Mouse (Mus musculus): ENCODE data around the gene Stard13. TPM values are rescaled to one million over a fixed set of nuclear protein-coding genes. Genes with fewer than 3 reads are reported as not detected.

Gene Stard13
- total RNA-seq, 2 experiments from 2014 or later = 23.6 TPM

- DNase-seq = no peak
- intact Hi-C loops (cut with DNase I) = no loop called here
Observed at GRCm38 (mm10) chr5:151149509-151149908, 84.1 kb downstream of the Stard13 start.

- intact Hi-C loops (cut with DNase I) = no loop called here
- DNase-seq = no peak
Observed at GRCm38 (mm10) chr5:151148079-151148478, 85.6 kb downstream of the Stard13 start.

- no peak for DNase-seq
- intact Hi-C loops (cut with DNase I) = no loop called here
Observed at GRCm38 (mm10) chr5:151145807-151146206, 87.8 kb downstream of the Stard13 start.

GRCm38 (mm10) chr5:151143955-151144354, 89.7 kb downstream of the Stard13 start:
- no peak for DNase-seq

GRCm38 (mm10) chr5:151142671-151143601, 90.7 kb downstream of the Stard13 start:
- intact Hi-C loops (cut with DNase I) = loop anchor here (1.0 to 5.0 kb wide), 2 partner anchors 89 to 225 kb away; partner anchors contain the start of gene Stard13
- peak; percentile 45 to 59 for DNase-seq

More at GRCm38 (mm10) chr5:151143955-151144354, 89.7 kb downstream of the Stard13 start:
- intact Hi-C loops (cut with DNase I) = loop anchor here (5.0 kb wide), 1 partner anchor 88 kb away; the partner anchor contains the start of gene Stard13

GRCm38 (mm10) chr5:151142241-151142640, 91.4 kb downstream of the Stard13 start:
- intact Hi-C loops (cut with DNase I) = loop anchor here (1.0 to 5.0 kb wide), 2 partner anchors 90 to 226 kb away; partner anchors contain the start of gene Stard13
- peak; percentile 48 to 63 for DNase-seq

GRCm38 (mm10) chr5:151137901-151138300, 95.7 kb downstream of the Stard13 start:
- intact Hi-C loops (cut with DNase I) = loop anchor here (2.0 kb wide), 1 partner anchor 41 kb away; no protein-coding TSS in a partner anchor
- DNase-seq = no peak

GRCm38 (mm10) chr5:151137311-151137710, 96.3 kb downstream of the Stard13 start:
- DNase-seq = no peak
- intact Hi-C loops (cut with DNase I) = loop anchor here (2.0 kb wide), 1 partner anchor 41 kb away; no protein-coding TSS in a partner anchor

- intact Hi-C loops (cut with DNase I) = loop anchor here (2.0 kb wide), 1 partner anchor 43 kb away; no protein-coding TSS in a partner anchor
- DNase-seq = no peak
Observed at GRCm38 (mm10) chr5:151135965-151136364, 97.7 kb downstream of the Stard13 start.

GRCm38 (mm10) chr5:151135078-151135826, 98.4 kb downstream of the Stard13 start:
- intact Hi-C loops (cut with DNase I) = no loop called here
- DNase-seq = peak in 1 of 2 experiments; percentile 25

- intact Hi-C loops (cut with DNase I) = no loop called here
- DNase-seq = no peak
Observed at GRCm38 (mm10) chr5:151134202-151134601, 99.4 kb downstream of the Stard13 start.

- intact Hi-C loops (cut with DNase I) = no loop called here
- DNase-seq = no peak
Observed at GRCm38 (mm10) chr5:151133744-151134143, 99.9 kb downstream of the Stard13 start.

GRCm38 (mm10) chr5:151129762-151130161, 103.9 kb downstream of the Stard13 start:
- intact Hi-C loops (cut with DNase I) = loop anchor here (10.0 kb wide), 1 partner anchor 455 kb away; the partner anchor contains the start of gene Pds5b
- DNase-seq = peak in 1 of 2 experiments; percentile 30

GRCm38 (mm10) chr5:151127298-151127717, 106.3 kb downstream of the Stard13 start:
- intact Hi-C loops (cut with DNase I) = loop anchor here (10.0 kb wide), 1 partner anchor 453 kb away; the partner anchor contains the start of gene Pds5b
- peak in 1 of 2 experiments; percentile 28 for DNase-seq

- intact Hi-C loops (cut with DNase I) = loop anchor here (10.0 kb wide), 1 partner anchor 452 kb away; the partner anchor contains the start of gene Pds5b
- peak in 1 of 2 experiments; percentile 27 for DNase-seq
Observed at GRCm38 (mm10) chr5:151126608-151127005, 107.0 kb downstream of the Stard13 start.

- DNase-seq = peak in 1 of 2 experiments; percentile 39
- intact Hi-C loops (cut with DNase I) = loop anchor here (10.0 kb wide), 1 partner anchor 451 kb away; the partner anchor contains the start of gene Pds5b
Observed at GRCm38 (mm10) chr5:151125985-151126607, 107.5 kb downstream of the Stard13 start.

GRCm38 (mm10) chr5:151117846-151118245, 115.8 kb downstream of the Stard13 start:
- peak in 1 of 2 experiments; percentile 48 for DNase-seq
- intact Hi-C loops (cut with DNase I) = no loop called here

GRCm38 (mm10) chr5:151116192-151116887, 117.3 kb downstream of the Stard13 start:
- peak in 1 of 2 experiments; percentile 25 for DNase-seq
- intact Hi-C loops (cut with DNase I) = no loop called here

GRCm38 (mm10) chr5:151112743-151113142, 120.9 kb downstream of the Stard13 start:
- DNase-seq = peak in 1 of 2 experiments; percentile 43
- intact Hi-C loops (cut with DNase I) = no loop called here
